26 mouse cellular contexts compared by ENCODE assay signal in genomic region chr2:26266066-26266742, GRCm38 (mm10). TPM values are rescaled to one million over a fixed set of nuclear protein-coding genes. Genes with fewer than 3 reads are reported as not detected.
DNase-seq lines count a peak whose midpoint lies in the region; ATAC-seq and TF ChIP-seq lines count a peak whose summit lies in the region.
"Had no signal": no experiment of that assay in that cellular context is flagged by ENCODE, and none has a peak within 500 bp of the region (broad histone marks: within the 10 kb centered on the region; RNA-seq: fewer than 3 reads in every experiment).

No protein-coding gene starts in this region.

- no peak for ATAC-seq in embryonic facial prominence, embryonic 14.5 days (ENCODE audit: low read depth)
- ATAC-seq in limb, embryonic 15.5 days (ENCODE audit: insufficient number of reproducible peaks, low FRiP score, low TSS enrichment, low read depth) = no peak; the same call in 1 of the 2 replicates
- peak; percentile 26; the same call in 1 of the 2 replicates for ATAC-seq in stomach, embryonic 16.5 days (ENCODE audit: insufficient read depth, low FRiP score)
- no peak for ATAC-seq in liver, postnatal 0 days
- ATAC-seq: forebrain, embryonic 14.5 days; forebrain, embryonic 16.5 days had no signal

- H3K4me3 ChIP-seq in embryonic facial prominence, embryonic 14.5 days (ENCODE audit: low read depth, low read length) = no peak overlapping the region
- H3K4me3 ChIP-seq in embryonic facial prominence, embryonic 10.5 days = no peak overlapping the region
- H3K4me3 ChIP-seq in limb, embryonic 15.5 days = no peak overlapping the region
- H3K4me3 ChIP-seq in limb, embryonic 10.5 days = no peak overlapping the region
- no peak overlapping the region for H3K4me3 ChIP-seq in stomach, embryonic 16.5 days (replicated peaks; ENCODE audit: low read length)
- no peak overlapping the region for H3K4me3 ChIP-seq in liver, postnatal 0 days (ENCODE audit: low read depth, low read length)
- H3K4me3 ChIP-seq: embryonic facial prominence, embryonic 12.5 days; embryonic facial prominence, embryonic 15.5 days; erythroblast, embryonic 14.5 days; forebrain, embryonic 10.5 days; forebrain, embryonic 12.5 days had no signal

- DNase-seq in embryonic facial prominence, embryonic 14.5 days (ENCODE audit: low spot score) = peak; percentile 26
- no peak for DNase-seq in embryonic facial prominence, embryonic 10.5 days (ENCODE audit: low spot score)
- no peak for DNase-seq in limb, embryonic 10.5 days (ENCODE audit: low spot score)
- peak; percentile 36 for DNase-seq in A20 (ENCODE audit: low read depth, low spot score)
- DNase-seq in kidney, adult 18-20 months = no peak
- no peak for DNase-seq in liver, postnatal 0 days
- DNase-seq: adrenal gland, adult 2 months; adrenal gland, postnatal 10 days; adrenal gland, postnatal 25 days; cerebellum, adult 11 months; cerebellum, adult 18-20 months; cerebellum, adult 8-10 months; cerebellum, adult 9-11 months; cerebellum, postnatal 14 days; cerebellum, postnatal 36 days; embryo, embryonic 11 days had no signal

- TF ChIP-seq CTCF in liver, postnatal 0 days (IDR thresholded peaks at IDR 0.05; ENCODE audit: low read depth) = no peak

- 72% methylated on average over 10 of the region's 10 CpGs for WGBS in embryonic facial prominence, embryonic 14.5 days
- 81% methylated on average over 10 of the region's 10 CpGs for WGBS in embryonic facial prominence, embryonic 10.5 days
- 70% methylated on average over 10 of the region's 10 CpGs for WGBS in limb, embryonic 15.5 days
- 80% methylated on average over 10 of the region's 10 CpGs for WGBS in limb, embryonic 10.5 days
- 64% methylated on average over 10 of the region's 10 CpGs for WGBS in stomach, embryonic 16.5 days
- WGBS in liver, postnatal 0 days (ENCODE audit: insufficient replicate concordance) = 62% methylated on average over 10 of the region's 10 CpGs

- H3K4me1 ChIP-seq in embryonic facial prominence, embryonic 14.5 days (ENCODE audit: control insufficient read depth, insufficient read depth, low read length) = no peaks in the 10 kb centered on the region
- H3K4me1 ChIP-seq in embryonic facial prominence, embryonic 10.5 days = peaks cover 18% of the 10 kb centered on the region
- peaks cover 8% of the 10 kb centered on the region; the same call in 1 of the 2 replicates for H3K4me1 ChIP-seq in limb, embryonic 15.5 days
- H3K4me1 ChIP-seq in limb, embryonic 10.5 days = peaks cover 11% of the 10 kb centered on the region
- H3K4me1 ChIP-seq in stomach, embryonic 16.5 days (ENCODE audit: control insufficient read depth, insufficient read depth, low read length) = peaks cover 7% of the 10 kb centered on the region; the same call in 1 of the 2 replicates
- no peaks in the 10 kb centered on the region for H3K4me1 ChIP-seq in liver, postnatal 0 days (ENCODE audit: insufficient read depth)
- H3K4me1 ChIP-seq: embryonic facial prominence, embryonic 15.5 days; forebrain, embryonic 12.5 days had no signal

- no peaks in the 10 kb centered on the region for H3K27me3 ChIP-seq in embryonic facial prominence, embryonic 14.5 days (replicated peaks; ENCODE audit: control insufficient read depth, insufficient read depth, low read length)
- H3K27me3 ChIP-seq in embryonic facial prominence, embryonic 10.5 days (replicated peaks; ENCODE audit: low read depth, poor library complexity, severe bottlenecking) = no peaks in the 10 kb centered on the region
- H3K27me3 ChIP-seq in limb, embryonic 15.5 days = no peaks in the 10 kb centered on the region
- no peaks in the 10 kb centered on the region for H3K27me3 ChIP-seq in limb, embryonic 10.5 days (ENCODE audit: low read depth, poor library complexity, severe bottlenecking)
- H3K27me3 ChIP-seq in stomach, embryonic 16.5 days (ENCODE audit: control insufficient read depth, insufficient read depth, low read length) = no peaks in the 10 kb centered on the region
- H3K27me3 ChIP-seq in liver, postnatal 0 days (ENCODE audit: insufficient read depth, low read length) = 0 out of 2 replicates have a peak, but pooled peaks cover 3% of the 10 kb centered on the region
- H3K27me3 ChIP-seq: embryonic facial prominence, embryonic 12.5 days; embryonic facial prominence, embryonic 15.5 days; forebrain, embryonic 12.5 days had no signal

- no peak overlapping the region for H3K4me2 ChIP-seq in embryonic facial prominence, embryonic 14.5 days (ENCODE audit: low read depth, low read length)
- no peak overlapping the region for H3K4me2 ChIP-seq in limb, embryonic 15.5 days
- H3K4me2 ChIP-seq in stomach, embryonic 16.5 days (ENCODE audit: low read depth, low read length) = no peak overlapping the region
- no peak overlapping the region for H3K4me2 ChIP-seq in liver, postnatal 0 days (ENCODE audit: low read depth, low read length)
- H3K4me2 ChIP-seq: embryonic facial prominence, embryonic 12.5 days; embryonic facial prominence, embryonic 15.5 days; forebrain, embryonic 12.5 days had no signal

- no peaks in the 10 kb centered on the region for H3K9me3 ChIP-seq in embryonic facial prominence, embryonic 14.5 days (ENCODE audit: control insufficient read depth, low read length)
- no peaks in the 10 kb centered on the region for H3K9me3 ChIP-seq in embryonic facial prominence, embryonic 10.5 days
- no peaks in the 10 kb centered on the region for H3K9me3 ChIP-seq in limb, embryonic 15.5 days
- H3K9me3 ChIP-seq in limb, embryonic 10.5 days (replicated peaks) = no peaks in the 10 kb centered on the region
- H3K9me3 ChIP-seq in stomach, embryonic 16.5 days (replicated peaks; ENCODE audit: control insufficient read depth, low read length) = no peaks in the 10 kb centered on the region
- no peaks in the 10 kb centered on the region for H3K9me3 ChIP-seq in liver, postnatal 0 days (ENCODE audit: low read length)
- H3K9me3 ChIP-seq: embryonic facial prominence, embryonic 12.5 days; embryonic facial prominence, embryonic 15.5 days; forebrain, embryonic 10.5 days; forebrain, embryonic 12.5 days had no signal

- TF ChIP-seq EP300 in liver, postnatal 0 days (IDR thresholded peaks at IDR 0.05; ENCODE audit: low read depth) = no peak

- no peaks in the 10 kb centered on the region for H3K36me3 ChIP-seq in embryonic facial prominence, embryonic 14.5 days (ENCODE audit: control insufficient read depth, insufficient read depth, low read length)
- H3K36me3 ChIP-seq in embryonic facial prominence, embryonic 10.5 days (replicated peaks) = no peaks in the 10 kb centered on the region
- no peaks in the 10 kb centered on the region for H3K36me3 ChIP-seq in limb, embryonic 15.5 days
- H3K36me3 ChIP-seq in limb, embryonic 10.5 days = no peaks in the 10 kb centered on the region
- H3K36me3 ChIP-seq in stomach, embryonic 16.5 days (ENCODE audit: control insufficient read depth, insufficient read depth, low read length) = no peaks in the 10 kb centered on the region
- H3K36me3 ChIP-seq in liver, postnatal 0 days (replicated peaks; ENCODE audit: insufficient read depth, low read length) = no peaks in the 10 kb centered on the region
- H3K36me3 ChIP-seq: embryonic facial prominence, embryonic 12.5 days; embryonic facial prominence, embryonic 15.5 days; forebrain, embryonic 10.5 days; forebrain, embryonic 12.5 days had no signal

- H3K27ac ChIP-seq in embryonic facial prominence, embryonic 14.5 days (replicated peaks; ENCODE audit: low read depth, low read length) = no peak overlapping the region
- H3K27ac ChIP-seq in embryonic facial prominence, embryonic 10.5 days (replicated peaks) = no peak overlapping the region
- 0 out of 2 replicates have a peak overlapping the region, but pooled peaks have one; percentile 33 for H3K27ac ChIP-seq in limb, embryonic 15.5 days
- H3K27ac ChIP-seq in limb, embryonic 10.5 days = no peak overlapping the region
- H3K27ac ChIP-seq in stomach, embryonic 16.5 days (ENCODE audit: low read length) = peak overlapping the region; percentile 58
- no peak overlapping the region for H3K27ac ChIP-seq in liver, postnatal 0 days (ENCODE audit: low read depth)
- H3K27ac ChIP-seq: embryonic facial prominence, embryonic 12.5 days; embryonic facial prominence, embryonic 15.5 days; forebrain, embryonic 10.5 days; forebrain, embryonic 12.5 days had no signal

- no peak overlapping the region for H3K9ac ChIP-seq in embryonic facial prominence, embryonic 14.5 days (ENCODE audit: low read depth, low read length)
- no peak overlapping the region for H3K9ac ChIP-seq in limb, embryonic 15.5 days
- H3K9ac ChIP-seq in stomach, embryonic 16.5 days (ENCODE audit: low read length) = no peak overlapping the region
- H3K9ac ChIP-seq in liver, postnatal 0 days (replicated peaks) = no peak overlapping the region
- H3K9ac ChIP-seq: embryonic facial prominence, embryonic 12.5 days; embryonic facial prominence, embryonic 15.5 days; forebrain, embryonic 12.5 days had no signal

RNA-seq across cellular contexts. Expression of gene Ccdc187, which starts 28.2 kb away (rescaled TPM):
- polyA plus RNA-seq in embryonic facial prominence, embryonic 14.5 days (2014; fragmentation: Nextera tagmentation; extraction: Ambion mirVana) = 0.17 and 0.28 TPM in 2 replicates
- 0.03 and 0.04 TPM in 2 replicates for polyA plus RNA-seq in embryonic facial prominence, embryonic 10.5 days (2016; fragmentation: Nextera tagmentation; extraction: Ambion mirVana)
- polyA plus RNA-seq in limb, embryonic 15.5 days (2015; fragmentation: Nextera tagmentation; extraction: Ambion mirVana) = 0.05 and 0.06 TPM in 2 replicates
- polyA plus RNA-seq in limb, embryonic 10.5 days (2016; fragmentation: Nextera tagmentation; extraction: Ambion mirVana) = 0.01 TPM in 1 of 2 replicates, not detected in the other
- 0.58 and 0.82 TPM in 2 replicates for polyA plus RNA-seq in stomach, embryonic 16.5 days (2015; fragmentation: Nextera tagmentation; extraction: Ambion mirVana)
- polyA plus RNA-seq in liver, postnatal 0 days (2015; fragmentation: Nextera tagmentation; extraction: Ambion mirVana) = 0.01 TPM in 1 of 2 replicates, not detected in the other
- polyA plus RNA-seq: C2C12 had no signal

RNA-seq across cellular contexts. Expression of gene Qsox2, which starts 28.9 kb away (rescaled TPM):
- polyA plus RNA-seq in embryonic facial prominence, embryonic 14.5 days (2014; fragmentation: Nextera tagmentation; extraction: Ambion mirVana) = 17.2 and 18.4 TPM in 2 replicates
- 15.7 and 18.1 TPM in 2 replicates for polyA plus RNA-seq in embryonic facial prominence, embryonic 10.5 days (2016; fragmentation: Nextera tagmentation; extraction: Ambion mirVana)
- 18.2 and 20.7 TPM in 2 replicates for polyA plus RNA-seq in limb, embryonic 15.5 days (2015; fragmentation: Nextera tagmentation; extraction: Ambion mirVana)
- polyA plus RNA-seq in limb, embryonic 10.5 days (2016; fragmentation: Nextera tagmentation; extraction: Ambion mirVana) = 14.7 and 16.1 TPM in 2 replicates
- 23.2 and 24.1 TPM in 2 replicates for polyA plus RNA-seq in stomach, embryonic 16.5 days (2015; fragmentation: Nextera tagmentation; extraction: Ambion mirVana)
- polyA plus RNA-seq in liver, postnatal 0 days (2015; fragmentation: Nextera tagmentation; extraction: Ambion mirVana) = 3.7 and 4.1 TPM in 2 replicates

RNA-seq across cellular contexts. Expression of gene Gpsm1, which starts 49.1 kb away (rescaled TPM):
- 29.3 and 33.8 TPM in 2 replicates for polyA plus RNA-seq in embryonic facial prominence, embryonic 14.5 days (2014; fragmentation: Nextera tagmentation; extraction: Ambion mirVana)
- polyA plus RNA-seq in embryonic facial prominence, embryonic 10.5 days (2016; fragmentation: Nextera tagmentation; extraction: Ambion mirVana) = 96.7 and 97.2 TPM in 2 replicates
- 40.7 and 41.8 TPM in 2 replicates for polyA plus RNA-seq in limb, embryonic 15.5 days (2015; fragmentation: Nextera tagmentation; extraction: Ambion mirVana)
- polyA plus RNA-seq in limb, embryonic 10.5 days (2016; fragmentation: Nextera tagmentation; extraction: Ambion mirVana) = 83.6 and 91.4 TPM in 2 replicates
- 28.8 and 33.0 TPM in 2 replicates for polyA plus RNA-seq in stomach, embryonic 16.5 days (2015; fragmentation: Nextera tagmentation; extraction: Ambion mirVana)
- polyA plus RNA-seq in liver, postnatal 0 days (2015; fragmentation: Nextera tagmentation; extraction: Ambion mirVana) = 1.9 TPM in 2 replicates

RNA-seq across cellular contexts. Expression of gene Lhx3, which starts 58.1 kb away (rescaled TPM):
- polyA plus RNA-seq in embryonic facial prominence, embryonic 14.5 days (2014; fragmentation: Nextera tagmentation; extraction: Ambion mirVana) = 1.2 and 1.4 TPM in 2 replicates
- 2.6 and 3.5 TPM in 2 replicates for polyA plus RNA-seq in embryonic facial prominence, embryonic 10.5 days (2016; fragmentation: Nextera tagmentation; extraction: Ambion mirVana)
- not detected in 2 replicates for polyA plus RNA-seq in limb, embryonic 15.5 days (2015; fragmentation: Nextera tagmentation; extraction: Ambion mirVana)
- polyA plus RNA-seq in limb, embryonic 10.5 days (2016; fragmentation: Nextera tagmentation; extraction: Ambion mirVana) = 0.18 TPM in 1 of 2 replicates, not detected in the other
- polyA plus RNA-seq in stomach, embryonic 16.5 days (2015; fragmentation: Nextera tagmentation; extraction: Ambion mirVana) = not detected in 2 replicates
- polyA plus RNA-seq in liver, postnatal 0 days (2015; fragmentation: Nextera tagmentation; extraction: Ambion mirVana) = not detected in 2 replicates
- polyA plus RNA-seq: C2C12; erythroblast, embryonic 14.5 days; forebrain, embryonic 12.5 days; forebrain, embryonic 14.5 days; forebrain, embryonic 16.5 days had no signal

Comparison
In these comparisons a context has a peak if more than half of its experiments do, and no peak if none do; other contexts are left out.
1. DNase-seq: peak in embryonic facial prominence, embryonic 14.5 days (single experiment) and A20 (single experiment); none in embryonic facial prominence, embryonic 10.5 days (single experiment), limb, embryonic 10.5 days (single experiment), kidney, adult 18-20 months (single experiment) and liver, postnatal 0 days (single experiment).
2. H3K27ac ChIP-seq: peak in limb, embryonic 15.5 days (single experiment) and stomach, embryonic 16.5 days (single experiment); none in embryonic facial prominence, embryonic 14.5 days (single experiment), embryonic facial prominence, embryonic 10.5 days (single experiment), limb, embryonic 10.5 days (single experiment) and liver, postnatal 0 days (single experiment).
3. RNA of gene Gpsm1, which starts 49.1 kb away (polyA plus RNA-seq): 96.7 to 97.2 TPM in embryonic facial prominence, embryonic 10.5 days, 83.6 to 91.4 TPM in limb, embryonic 10.5 days, 40.7 to 41.8 TPM in limb, embryonic 15.5 days, 29.3 to 33.8 TPM in embryonic facial prominence, embryonic 14.5 days and 28.8 to 33.0 TPM in stomach, embryonic 16.5 days; 1.9 TPM in liver, postnatal 0 days; every median in the first group is over 10 times any median in the second.